Mouse (Mus musculus): ENCODE measurements around the gene Plscr2. TPM values are rescaled to one million over a fixed set of nuclear protein-coding genes. Genes with fewer than 3 reads are reported as not detected.
A peak's percentile ranks its signal among the peaks of the same experiment; 100 is the strongest.

Gene Plscr2
- total and polyA plus RNA-seq, 3 experiments: 0.11 to 0.19 TPM; not detected in 1

DNA sequence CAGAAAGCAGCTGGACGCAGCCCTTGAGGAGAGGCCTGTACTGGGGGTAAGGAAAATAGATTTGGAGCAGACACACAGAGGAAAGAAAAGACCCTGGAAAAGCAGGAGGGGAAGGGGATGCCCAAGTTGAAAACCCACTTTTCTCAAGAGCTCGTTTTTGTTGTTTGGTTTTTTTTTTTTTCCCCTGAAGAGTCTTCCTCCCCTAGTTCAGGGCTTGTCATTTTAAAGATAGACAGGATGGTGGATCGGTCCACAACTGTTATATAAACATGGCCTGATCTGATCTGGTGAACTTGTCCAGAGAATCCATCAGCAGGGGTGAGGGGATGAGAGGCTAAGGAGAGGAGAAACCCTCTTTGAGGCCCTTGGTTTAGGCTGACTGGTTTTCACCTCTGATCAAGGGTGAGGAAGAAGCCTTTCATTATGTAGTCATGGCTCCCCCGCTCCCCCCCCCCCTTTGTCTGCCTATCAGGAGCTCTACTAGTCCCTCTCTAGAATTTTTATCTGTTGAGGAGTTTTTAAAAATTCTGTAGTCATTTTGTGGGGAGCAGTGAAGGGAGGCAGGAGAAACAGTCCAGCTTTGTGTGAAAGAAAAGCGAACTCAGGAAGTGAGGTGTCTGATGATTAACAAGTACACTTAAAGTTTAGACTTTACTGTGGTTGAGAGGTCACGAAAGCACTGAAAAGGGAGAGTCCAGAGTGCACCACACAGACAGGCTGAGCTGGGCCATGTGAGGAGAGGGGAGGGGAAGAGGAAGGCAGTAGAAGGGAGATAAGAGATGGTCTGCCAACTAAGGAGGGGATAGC lies 1.2 kb upstream of the Plscr2 start (continued):
- TF ChIP-seq ETS1 (IDR thresholded peaks at IDR 0.05; ENCODE audit: low read depth, low read length): peak; percentile 77
- peak; percentile 55 for TF ChIP-seq NELFE (IDR thresholded peaks at IDR 0.05; ENCODE audit: low read depth, low read length)
- no peak for TF ChIP-seq UBTF (IDR thresholded peaks at IDR 0.05; ENCODE audit: borderline replicate concordance, insufficient read depth, low read depth, low read length)
- no peak for TF ChIP-seq SMC3 (IDR thresholded peaks at IDR 0.05; ENCODE audit: low read depth, low read length)
- TF ChIP-seq TBP (IDR thresholded peaks at IDR 0.05; ENCODE audit: low read depth, low read length): peak; percentile 30; the same call in 1 of the 2 replicates
- no peak for TF ChIP-seq USF2 (IDR thresholded peaks at IDR 0.05; ENCODE audit: borderline replicate concordance in 1 of 2, insufficient read depth in 1 of 2, low read depth in 1 of 2, low read length in 2 of 2)
- TF ChIP-seq MAX (IDR thresholded peaks at IDR 0.05; ENCODE audit: low read length): no peak
- TF ChIP-seq HCFC1 (IDR thresholded peaks at IDR 0.05; ENCODE audit: low read depth, low read length): peak; percentile 51
- TF ChIP-seq USF1 (IDR thresholded peaks at IDR 0.05; ENCODE audit: low read depth, low read length): peak; percentile 70
- TF ChIP-seq MYB (IDR thresholded peaks at IDR 0.05; ENCODE audit: low read depth, low read length): peak; percentile 21; the same call in 1 of the 2 replicates
- TF ChIP-seq ZNF384 (IDR thresholded peaks at IDR 0.05; ENCODE audit: low read depth, low read length): peak; percentile 57

DNA sequence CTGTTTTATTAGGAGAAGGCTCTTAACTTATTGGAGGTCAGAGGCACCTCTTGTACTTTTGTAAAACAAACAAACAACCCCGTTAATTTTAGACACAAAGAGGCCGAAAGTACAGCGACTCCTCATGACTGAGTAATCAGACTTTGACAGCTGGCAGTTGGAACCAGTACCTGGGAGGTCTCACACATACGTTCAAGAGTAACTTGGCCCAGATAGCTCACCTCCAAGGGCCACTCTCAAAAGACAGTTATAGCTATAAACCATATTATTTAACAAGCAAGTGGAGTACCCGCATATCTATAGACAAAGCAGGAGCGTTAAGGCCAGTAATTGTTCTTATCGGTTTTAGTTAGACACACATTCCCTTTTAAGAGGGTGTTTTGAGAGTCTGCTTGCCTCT lies 958 bp downstream of the Plscr2 start:
- H3K27me3 ChIP-seq (ENCODE audit: control insufficient read depth in 1 of 2, insufficient read depth in 2 of 2, low read length in 2 of 2): no peaks in the 10 kb centered on the region
- H3K79me2 ChIP-seq (ENCODE audit: control insufficient read depth, insufficient read depth, low read length, poor library complexity): no peaks in the 10 kb centered on the region; the same call in 1 of the 2 replicates
- peak overlapping the region; percentile 8 for H3K9ac ChIP-seq (ENCODE audit: control insufficient read depth, low read depth, low read length, poor library complexity, severe bottlenecking)
- H3K4me3 ChIP-seq (ENCODE audit: control insufficient read depth in 1 of 2, insufficient read depth in 1 of 2, low read depth in 2 of 2, low read length in 2 of 2): peak overlapping the region in 1 of 2 experiments; percentile 18; a peak in 1 of 4 replicates
- H3K4me1 ChIP-seq (ENCODE audit: control insufficient read depth in 1 of 2, insufficient read depth in 2 of 2, low read length in 2 of 2): peaks cover 33% of the 10 kb centered on the region in 2 experiments
- H3K27ac ChIP-seq (ENCODE audit: control insufficient read depth, low read depth, low read length): peak overlapping the region; percentile 98
- peak; percentile 55 for DNase-seq (ENCODE audit: low read depth, low spot score)
- no peak for TF ChIP-seq MAZ (IDR thresholded peaks at IDR 0.05; ENCODE audit: low read depth, low read length)
- no peak for TF ChIP-seq JUND (IDR thresholded peaks at IDR 0.05; ENCODE audit: low read depth, low read length)
- TF ChIP-seq SIN3A (IDR thresholded peaks at IDR 0.05; ENCODE audit: low read length): peak; percentile 39; the same call in 1 of the 2 replicates
- no peak for TF ChIP-seq ZMIZ1 (IDR thresholded peaks at IDR 0.05; ENCODE audit: low read depth, low read length)
- peak; percentile 76 for TF ChIP-seq MYB (IDR thresholded peaks at IDR 0.05; ENCODE audit: low read depth, low read length)
- peak; percentile 34 to 83; a peak in 3 of 4 replicates for TF ChIP-seq EP300 (IDR thresholded peaks at IDR 0.05; ENCODE audit: low read depth in 1 of 2, low read length in 2 of 2)
- peak; percentile 37; the same call in 1 of the 2 replicates for TF ChIP-seq GATA1 (IDR thresholded peaks at IDR 0.05; ENCODE audit: low read depth, low read length)
- TF ChIP-seq ETS1 (IDR thresholded peaks at IDR 0.05; ENCODE audit: low read depth, low read length): peak; percentile 65; the same call in 1 of the 2 replicates
- TF ChIP-seq TCF12 (IDR thresholded peaks at IDR 0.05; ENCODE audit: low read depth, low read length): peak; percentile 63; the same call in 1 of the 2 replicates
- no peaks in the 10 kb centered on the region for H3K9me3 ChIP-seq (replicated peaks; ENCODE audit: insufficient read depth, low read length)
- H3K36me3 ChIP-seq (ENCODE audit: control insufficient read depth in 1 of 2, insufficient read depth in 2 of 2, low read length in 2 of 2): peaks cover 0 to 46% of the 10 kb centered on the region in 2 experiments; a peak in 2 of 4 replicates

Measured in MEL (cell line).